Mouse (Mus musculus): ENCODE measurements around the gene Slc16a6.

GRCm38 (mm10) chr11:109480440-109480839 lies 7.0 kb upstream of the Slc16a6 start:
- TF ChIP-seq GATA1 (IDR thresholded peaks at IDR 0.05; ENCODE audit: borderline replicate concordance, low read length): no peak
- no peak for TF ChIP-seq FLI1 (IDR thresholded peaks at IDR 0.05; ENCODE audit: low read length)
